Mouse (Mus musculus): ENCODE data around the gene Map2k1. TPM values are rescaled to one million over a fixed set of nuclear protein-coding genes. Genes with fewer than 3 reads are reported as not detected.
"Not testable (repeated sequence)": the region's sequence is repeated elsewhere in the genome, so short reads cannot be mapped to it uniquely, and the experiment has no call there.

The Map2k1 gene
- total and polyA plus RNA-seq, 2 experiments from 2014 or later: 77.9 to 99.5 TPM

GRCm38 (mm10) chr9:64199897-64200296 lies 53.5 kb downstream of the Map2k1 start:
- WGBS: 64% methylated on average over 2 of the region's 2 CpGs
- DNase-seq (ENCODE audit: low spot score) (no peak), ATAC-seq (no peak)
- H3K36me3 ChIP-seq (ENCODE audit: insufficient read depth, low read length): peaks cover 4% of the 10 kb centered on the region; the same call in 1 of the 2 replicates
- no peaks in the 10 kb centered on the region for H3K27me3 ChIP-seq (ENCODE audit: insufficient read depth, low read length)
- H3K4me1 ChIP-seq (ENCODE audit: insufficient read depth, low read length): no peaks in the 10 kb centered on the region
- H3K9me3 ChIP-seq (ENCODE audit: low read length): no peaks in the 10 kb centered on the region
- no peak overlapping the region for H3K27ac ChIP-seq
- H3K4me2 ChIP-seq (ENCODE audit: low read depth, low read length): no peak overlapping the region
- no peak overlapping the region for H3K4me3 ChIP-seq (ENCODE audit: low read length)
- TF ChIP-seq CTCF (IDR thresholded peaks at IDR 0.05; ENCODE audit: low read depth): no peak
- no peak overlapping the region for H3K9ac ChIP-seq (replicated peaks; ENCODE audit: low read length)

- not testable (repeated sequence) for H3K36me3 ChIP-seq (ENCODE audit: insufficient read depth, low read length); H3K4me3 ChIP-seq (ENCODE audit: low read length); H3K27me3 ChIP-seq (ENCODE audit: insufficient read depth, low read length); H3K4me2 ChIP-seq (ENCODE audit: low read depth, low read length); H3K4me1 ChIP-seq (ENCODE audit: insufficient read depth, low read length); DNase-seq (ENCODE audit: low spot score); H3K27ac ChIP-seq; H3K9me3 ChIP-seq (ENCODE audit: low read length); H3K9ac ChIP-seq (replicated peaks; ENCODE audit: low read length); ATAC-seq
- WGBS: 90% methylated on average over 7 of the region's 7 CpGs
These were observed 54.5 kb downstream of the Map2k1 start for GRCm38 (mm10) chr9:64198763-64199418.

GRCm38 (mm10) chr9:64198068-64198762 lies 55.2 kb downstream of the Map2k1 start:
- Histone ChIP-seq H3K4me1 (ENCODE audit: insufficient read depth, low read length) (no peaks in the 10 kb centered on the region), H3K4me3 (ENCODE audit: low read length) (no peak overlapping the region), H3K9ac (replicated peaks; ENCODE audit: low read length) (no peak overlapping the region), H3K27me3 (ENCODE audit: insufficient read depth, low read length) (no peaks in the 10 kb centered on the region), H3K36me3 (ENCODE audit: insufficient read depth, low read length) (no peaks in the 10 kb centered on the region; the same call in 1 of the 2 replicates), H3K9me3 (ENCODE audit: low read length) (no peaks in the 10 kb centered on the region), H3K27ac (no peak overlapping the region), H3K4me2 (ENCODE audit: low read depth, low read length) (no peak overlapping the region)
- ATAC-seq (no peak), DNase-seq (ENCODE audit: low spot score) (no peak)
- TF ChIP-seq CTCF (IDR thresholded peaks at IDR 0.05; ENCODE audit: low read depth): no peak
- 96% methylated on average over 5 of the region's 5 CpGs for WGBS

- DNase-seq (ENCODE audit: low spot score): no peak
- WGBS: 88% methylated on average over 8 of the region's 8 CpGs
- no peak for TF ChIP-seq CTCF (IDR thresholded peaks at IDR 0.05; ENCODE audit: low read depth)
These were observed 55.9 kb downstream of the Map2k1 start for GRCm38 (mm10) chr9:64197524-64197923.

GRCm38 (mm10) chr9:64195554-64195953 lies 57.9 kb downstream of the Map2k1 start:
- Histone ChIP-seq H3K9me3 (ENCODE audit: low read length) (no peaks in the 10 kb centered on the region), H3K27ac (no peak overlapping the region), H3K4me3 (ENCODE audit: low read length) (no peak overlapping the region), H3K4me1 (ENCODE audit: insufficient read depth, low read length) (no peaks in the 10 kb centered on the region), H3K4me2 (ENCODE audit: low read depth, low read length) (no peak overlapping the region), H3K36me3 (ENCODE audit: insufficient read depth, low read length) (peaks cover 20% of the 10 kb centered on the region; the same call in 1 of the 2 replicates), H3K9ac (replicated peaks; ENCODE audit: low read length) (no peak overlapping the region), H3K27me3 (ENCODE audit: insufficient read depth, low read length) (no peaks in the 10 kb centered on the region)
- no peak for DNase-seq (ENCODE audit: low spot score)
- no peak for TF ChIP-seq CTCF (IDR thresholded peaks at IDR 0.05; ENCODE audit: low read depth)
- WGBS: 71% methylated on average over 4 of the region's 4 CpGs
- no peak for ATAC-seq

More at GRCm38 (mm10) chr9:64197524-64197923, 55.9 kb downstream of the Map2k1 start:
- ATAC-seq: no peak
- H3K9me3 ChIP-seq (ENCODE audit: low read length): no peaks in the 10 kb centered on the region
- H3K27ac ChIP-seq: no peak overlapping the region
- no peak overlapping the region for H3K4me2 ChIP-seq (ENCODE audit: low read depth, low read length)
- peaks cover 7% of the 10 kb centered on the region; the same call in 1 of the 2 replicates for H3K36me3 ChIP-seq (ENCODE audit: insufficient read depth, low read length)
- no peak overlapping the region for H3K9ac ChIP-seq (replicated peaks; ENCODE audit: low read length)
- no peak overlapping the region for H3K4me3 ChIP-seq (ENCODE audit: low read length)
- H3K27me3 ChIP-seq (ENCODE audit: insufficient read depth, low read length): no peaks in the 10 kb centered on the region
- no peaks in the 10 kb centered on the region for H3K4me1 ChIP-seq (ENCODE audit: insufficient read depth, low read length)

- no peak for ATAC-seq
- TF ChIP-seq CTCF (IDR thresholded peaks at IDR 0.05; ENCODE audit: low read depth): no peak
- Histone ChIP-seq H3K9ac (replicated peaks; ENCODE audit: low read length) (no peak overlapping the region), H3K27ac (no peak overlapping the region), H3K36me3 (ENCODE audit: insufficient read depth, low read length) (peaks cover 33% of the 10 kb centered on the region), H3K9me3 (ENCODE audit: low read length) (no peaks in the 10 kb centered on the region), H3K4me1 (ENCODE audit: insufficient read depth, low read length) (no peaks in the 10 kb centered on the region), H3K4me2 (ENCODE audit: low read depth, low read length) (no peak overlapping the region), H3K27me3 (ENCODE audit: insufficient read depth, low read length) (no peaks in the 10 kb centered on the region), H3K4me3 (ENCODE audit: low read length) (no peak overlapping the region)
- no peak for DNase-seq (ENCODE audit: low spot score)
- WGBS: 100% methylated on average over 1 of the region's 1 CpGs
These were observed 59.6 kb downstream of the Map2k1 start for GRCm38 (mm10) chr9:64193879-64194278.

All from hindbrain, postnatal 0 days (tissue).